Comparison of ENCODE assay signal across 10 mouse cellular contexts in genomic region chr2:143846799-143847198, GRCm38 (mm10). TPM values are rescaled to one million over a fixed set of nuclear protein-coding genes. Genes with fewer than 3 reads are reported as not detected.
A peak's percentile ranks its signal among the peaks of the same experiment; 100 is the strongest.
DNase-seq lines count a peak whose midpoint lies in the region; ATAC-seq and TF ChIP-seq lines count a peak whose summit lies in the region.
"Had no signal": no experiment of that assay in that cellular context is flagged by ENCODE, and none has a peak within 500 bp of the region (broad histone marks: within the 10 kb centered on the region; RNA-seq: fewer than 3 reads in every experiment).

No protein-coding gene starts in this region.

- no peak for TF ChIP-seq CTCF in liver, adult 2 months (IDR thresholded peaks at IDR 0.05; ENCODE audit: low read depth, low read length)
- TF ChIP-seq CTCF in cerebellum, adult 2 months (IDR thresholded peaks at IDR 0.05; ENCODE audit: borderline replicate concordance, insufficient read depth, low read depth, low read length) = no peak

- no peak for ATAC-seq in liver, embryonic 12.5 days
- ATAC-seq in stomach, embryonic 15.5 days (ENCODE audit: insufficient read depth, low FRiP score, low read depth) = peak; percentile 62

- H3K36me3 ChIP-seq in liver, adult 2 months (ENCODE audit: control insufficient read depth, insufficient read depth, low read length) = no peaks in the 10 kb centered on the region
- H3K36me3 ChIP-seq in liver, embryonic 12.5 days = no peaks in the 10 kb centered on the region
- no peaks in the 10 kb centered on the region for H3K36me3 ChIP-seq in stomach, embryonic 15.5 days
- H3K36me3 ChIP-seq in hindbrain, embryonic 10.5 days = no peaks in the 10 kb centered on the region
- H3K36me3 ChIP-seq: G1E had no signal

- H3K4me2 ChIP-seq in liver, embryonic 12.5 days = no peak overlapping the region
- no peak overlapping the region for H3K4me2 ChIP-seq in stomach, embryonic 15.5 days

- H3K4me1 ChIP-seq in liver, adult 2 months (ENCODE audit: control insufficient read depth, insufficient read depth, low read length) = no peaks in the 10 kb centered on the region
- peaks cover 8% of the 10 kb centered on the region; the same call in 1 of the 2 replicates for H3K4me1 ChIP-seq in liver, embryonic 12.5 days
- no peaks in the 10 kb centered on the region for H3K4me1 ChIP-seq in stomach, embryonic 15.5 days
- H3K4me1 ChIP-seq in cerebellum, adult 2 months (ENCODE audit: control insufficient read depth, insufficient read depth, low read length) = 0 out of 2 replicates have a peak, but pooled peaks cover 4% of the 10 kb centered on the region
- H3K4me1 ChIP-seq in hindbrain, embryonic 10.5 days (replicated peaks) = no peaks in the 10 kb centered on the region

- 53% methylated on average over 4 of the region's 4 CpGs for WGBS in liver, adult 2 months
- WGBS in liver, embryonic 12.5 days (ENCODE audit: insufficient replicate concordance) = 46% methylated on average over 4 of the region's 4 CpGs
- 54% methylated on average over 4 of the region's 4 CpGs for WGBS in stomach, embryonic 15.5 days
- WGBS in cerebellum, adult 2 months = 41% methylated on average over 4 of the region's 4 CpGs
- WGBS in hindbrain, embryonic 10.5 days = 77% methylated on average over 4 of the region's 4 CpGs

- H3K27ac ChIP-seq in liver, adult 2 months (replicated peaks; ENCODE audit: insufficient read depth, low read depth, low read length) = no peak overlapping the region
- no peak overlapping the region for H3K27ac ChIP-seq in liver, embryonic 12.5 days
- no peak overlapping the region for H3K27ac ChIP-seq in stomach, embryonic 15.5 days
- H3K27ac ChIP-seq in cerebellum, adult 2 months (ENCODE audit: insufficient read depth, low read length) = no peak overlapping the region
- no peak overlapping the region; the same call in 1 of the 2 replicates for H3K27ac ChIP-seq in hindbrain, embryonic 10.5 days

- no peaks in the 10 kb centered on the region for H3K9me3 ChIP-seq in liver, embryonic 12.5 days (replicated peaks)
- no peaks in the 10 kb centered on the region for H3K9me3 ChIP-seq in stomach, embryonic 15.5 days
- H3K9me3 ChIP-seq in hindbrain, embryonic 10.5 days = no peaks in the 10 kb centered on the region
- H3K9me3 ChIP-seq: G1E had no signal

- no peak for TF ChIP-seq POLR2A in liver, adult 2 months (IDR thresholded peaks at IDR 0.05; ENCODE audit: extremely low read depth, insufficient read depth, low read length)
- no peak for TF ChIP-seq POLR2A in cerebellum, adult 2 months (IDR thresholded peaks at IDR 0.05; ENCODE audit: borderline replicate concordance, insufficient read depth, low read length)

- no peaks in the 10 kb centered on the region for H3K79me2 ChIP-seq in liver, adult 2 months (ENCODE audit: control insufficient read depth, insufficient read depth, low read length)

- peak; percentile 8 for DNase-seq in liver, adult 2 months (ENCODE audit: extremely low read depth, low read depth, low spot score)
- peak; percentile 46 to 50 for DNase-seq in heart, adult 9 months (ENCODE audit: low spot score in 2 of 2)
- peak; percentile 83 to 84 for DNase-seq in kidney, postnatal 36 days
- no peak for DNase-seq in cerebellum, adult 2 months
- DNase-seq in frontal cortex, postnatal 25 days (ENCODE audit: low spot score in 2 of 2) = no peak
- no peak for DNase-seq in hindbrain, embryonic 10.5 days (ENCODE audit: low spot score)
- DNase-seq: cerebellum, postnatal 36 days had no signal

- H3K9ac ChIP-seq in liver, adult 2 months (ENCODE audit: low read depth, low read length) = no peak overlapping the region
- H3K9ac ChIP-seq in liver, embryonic 12.5 days = no peak overlapping the region
- no peak overlapping the region for H3K9ac ChIP-seq in stomach, embryonic 15.5 days

- H3K4me3 ChIP-seq in liver, adult 2 months (ENCODE audit: insufficient read depth, low read depth, low read length) = no peak overlapping the region
- H3K4me3 ChIP-seq in liver, embryonic 12.5 days = no peak overlapping the region
- H3K4me3 ChIP-seq in stomach, embryonic 15.5 days (replicated peaks) = no peak overlapping the region
- H3K4me3 ChIP-seq in cerebellum, adult 2 months (replicated peaks; ENCODE audit: insufficient read depth, low read depth, low read length) = no peak overlapping the region
- H3K4me3 ChIP-seq in hindbrain, embryonic 10.5 days = no peak overlapping the region

- H3K27me3 ChIP-seq in liver, adult 2 months (ENCODE audit: control insufficient read depth, insufficient read depth, low read length) = no peaks in the 10 kb centered on the region
- H3K27me3 ChIP-seq in liver, embryonic 12.5 days (replicated peaks) = no peaks in the 10 kb centered on the region
- no peaks in the 10 kb centered on the region for H3K27me3 ChIP-seq in stomach, embryonic 15.5 days (replicated peaks)
- no peaks in the 10 kb centered on the region for H3K27me3 ChIP-seq in cerebellum, adult 2 months (ENCODE audit: control insufficient read depth, insufficient read depth, low read length)
- H3K27me3 ChIP-seq in hindbrain, embryonic 10.5 days (ENCODE audit: insufficient read depth, poor library complexity, severe bottlenecking) = no peaks in the 10 kb centered on the region

RNA-seq across cellular contexts. Expression of gene Bfsp1, which starts 16.2 kb away (rescaled TPM):
- total RNA-seq in liver, adult 2 months (2014; rRNA removed) = 0.07 and 0.09 TPM in 2 replicates
- polyA plus RNA-seq in liver, adult 2 months (2012; rRNA removed) = 0.04 and 0.05 TPM in 2 replicates
- polyA plus RNA-seq in liver, embryonic 12.5 days (2016; fragmentation: Nextera tagmentation; extraction: Ambion mirVana) = 0.33 and 0.45 TPM in 2 replicates
- polyA plus RNA-seq in stomach, embryonic 15.5 days (2015; fragmentation: Nextera tagmentation; extraction: Ambion mirVana) = 2.1 and 3.1 TPM in 2 replicates
- 0.49 and 0.65 TPM in 2 replicates for polyA plus RNA-seq in cerebellum, adult 2 months (2012; rRNA removed)
- 0.45 and 1.0 TPM in 2 replicates for polyA plus RNA-seq in hindbrain, embryonic 10.5 days (2016; fragmentation: Nextera tagmentation; extraction: Ambion mirVana)
- polyA plus RNA-seq: G1E had no signal

Comparison
In these comparisons a context has a peak if more than half of its experiments do, and no peak if none do; other contexts are left out.
1. DNase-seq: peak in liver, adult 2 months (single experiment), heart, adult 9 months (2 of 2) and kidney, postnatal 36 days (2 of 2); none in cerebellum, adult 2 months (0 of 2), frontal cortex, postnatal 25 days (0 of 2) and hindbrain, embryonic 10.5 days (single experiment).